Mouse (Mus musculus) cerebellum, postnatal 4 days (tissue): ENCODE data around the gene Disp2.
A peak's percentile ranks its signal among the peaks of the same experiment; 100 is the strongest.

Source experiments
- DNase-seq, 2 experiments: peaks; one replicate each; pipeline ENCODE4 v3.0.0; 2022; ENCODE audit warnings: low spot score in 2 of 2, mixed read lengths in 1 of 2

Disp2 gene

GRCm38 (mm10) chr2:118841774-118842173, 62.3 kb downstream of the Disp2 start:
- DNase-seq = no peak

- no peak for DNase-seq
These were observed 64.9 kb downstream of the Disp2 start for GRCm38 (mm10) chr2:118844427-118844826.

- DNase-seq = peak in 1 of 2 experiments; percentile 52
These were observed 66.7 kb downstream of the Disp2 start for GRCm38 (mm10) chr2:118846246-118846645.

- DNase-seq = no peak
These were observed 72.2 kb downstream of the Disp2 start for GRCm38 (mm10) chr2:118851756-118852155.
